Mouse (Mus musculus): Measurements from ENCODE around the gene Adgrg1. TPM values are rescaled to one million over a fixed set of nuclear protein-coding genes. Genes with fewer than 3 reads are reported as not detected.

Gene Adgrg1
- polyA plus RNA-seq, 1 experiment from 2014 or later = 42.7 TPM

GRCm38 (mm10) chr8:94954368-94954737, 20.2 kb upstream of the Adgrg1 start:
- Histone ChIP-seq H3K4me3 (replicated peaks) (no peak overlapping the region), H3K27ac (peak overlapping the region; percentile 83), H3K27me3 (replicated peaks) (no peaks in the 10 kb centered on the region), H3K4me2 (peak overlapping the region; percentile 35), H3K9me3 (no peaks in the 10 kb centered on the region), H3K4me1 (peaks cover 15% of the 10 kb centered on the region), H3K36me3 (no peaks in the 10 kb centered on the region), H3K9ac (no peak overlapping the region)
- 0 out of 2 replicates have a peak, but pooled peaks have one; percentile 19 for ATAC-seq (ENCODE audit: insufficient read depth, low FRiP score, low read depth)
- WGBS = 61% methylated on average over 7 of the region's 7 CpGs

- WGBS = 14% methylated on average over 9 of the region's 9 CpGs
Measured at GRCm38 (mm10) chr8:94954921-94955758, 19.4 kb upstream of the Adgrg1 start.

GRCm38 (mm10) chr8:94956078-94956574, 18.4 kb upstream of the Adgrg1 start:
- no peak overlapping the region for H3K9ac ChIP-seq
- whole genome bisulfite sequencing = 58% methylated on average over 1 of the region's 1 CpGs
- no peak overlapping the region for H3K4me2 ChIP-seq
- peak; percentile 59; the same call in 1 of the 2 replicates for ATAC-seq (ENCODE audit: insufficient read depth, low FRiP score, low read depth)
- H3K4me1 ChIP-seq = peaks cover 15% of the 10 kb centered on the region
- H3K27me3 ChIP-seq (replicated peaks) = no peaks in the 10 kb centered on the region
- peak overlapping the region; percentile 83; the same call in 1 of the 2 replicates for H3K27ac ChIP-seq
- H3K4me3 ChIP-seq (replicated peaks) = no peak overlapping the region
- H3K36me3 ChIP-seq = no peaks in the 10 kb centered on the region
- H3K9me3 ChIP-seq = no peaks in the 10 kb centered on the region

More at GRCm38 (mm10) chr8:94954921-94955758, 19.4 kb upstream of the Adgrg1 start:
- Histone ChIP-seq H3K9me3 (no peaks in the 10 kb centered on the region), H3K4me3 (replicated peaks) (no peak overlapping the region), H3K9ac (no peak overlapping the region), H3K4me2 (peak overlapping the region; percentile 35), H3K27me3 (replicated peaks) (no peaks in the 10 kb centered on the region), H3K27ac (peak overlapping the region; percentile 83), H3K4me1 (peaks cover 15% of the 10 kb centered on the region), H3K36me3 (no peaks in the 10 kb centered on the region)
- ATAC-seq (ENCODE audit: insufficient read depth, low FRiP score, low read depth) = peak; percentile 70

- WGBS = 61% methylated on average over 1 of the region's 1 CpGs
- H3K27ac ChIP-seq = no peak overlapping the region
- no peak overlapping the region for H3K9ac ChIP-seq
- H3K4me3 ChIP-seq (replicated peaks) = no peak overlapping the region
- peaks cover 6% of the 10 kb centered on the region; the same call in 1 of the 2 replicates for H3K4me1 ChIP-seq
- no peaks in the 10 kb centered on the region for H3K36me3 ChIP-seq
- H3K9me3 ChIP-seq = no peaks in the 10 kb centered on the region
- H3K27me3 ChIP-seq (replicated peaks) = no peaks in the 10 kb centered on the region
- no peak overlapping the region for H3K4me2 ChIP-seq
- 0 out of 2 replicates have a peak, but pooled peaks have one; percentile 37 for ATAC-seq (ENCODE audit: insufficient read depth, low FRiP score, low read depth)
Measured at GRCm38 (mm10) chr8:94962201-94962600, 12.3 kb upstream of the Adgrg1 start.

GRCm38 (mm10) chr8:94964828-94965227, 9.7 kb upstream of the Adgrg1 start:
- H3K27ac ChIP-seq = no peak overlapping the region; the same call in 1 of the 2 replicates
- peaks cover 6% of the 10 kb centered on the region; the same call in 1 of the 2 replicates for H3K4me1 ChIP-seq
- no peaks in the 10 kb centered on the region for H3K36me3 ChIP-seq
- ATAC-seq (ENCODE audit: insufficient read depth, low FRiP score, low read depth) = peak; percentile 87
- 26% methylated on average over 10 of the region's 10 CpGs for WGBS
- H3K27me3 ChIP-seq (replicated peaks) = no peaks in the 10 kb centered on the region
- no peak overlapping the region for H3K9ac ChIP-seq
- no peak overlapping the region for H3K4me3 ChIP-seq (replicated peaks)
- H3K9me3 ChIP-seq = no peaks in the 10 kb centered on the region
- H3K4me2 ChIP-seq = no peak overlapping the region

- Histone ChIP-seq H3K27ac (no peak overlapping the region), H3K4me3 (replicated peaks) (no peak overlapping the region), H3K4me2 (no peak overlapping the region), H3K9ac (no peak overlapping the region), H3K4me1 (peaks cover 6% of the 10 kb centered on the region; the same call in 1 of the 2 replicates), H3K36me3 (no peaks in the 10 kb centered on the region), H3K27me3 (replicated peaks) (no peaks in the 10 kb centered on the region), H3K9me3 (no peaks in the 10 kb centered on the region)
- WGBS = 21% methylated on average over 7 of the region's 7 CpGs
- no peak for ATAC-seq (ENCODE audit: insufficient read depth, low FRiP score, low read depth)
Measured at GRCm38 (mm10) chr8:94966578-94966977, 8.0 kb upstream of the Adgrg1 start.

- H3K9me3 ChIP-seq = no peaks in the 10 kb centered on the region
- peaks cover 3% of the 10 kb centered on the region; the same call in 1 of the 2 replicates for H3K4me1 ChIP-seq
- H3K36me3 ChIP-seq = no peaks in the 10 kb centered on the region
- 65% methylated on average over 4 of the region's 4 CpGs for WGBS
- no peaks in the 10 kb centered on the region for H3K27me3 ChIP-seq (replicated peaks)
- no peak overlapping the region for H3K4me2 ChIP-seq
- H3K4me3 ChIP-seq (replicated peaks) = no peak overlapping the region
- H3K9ac ChIP-seq = no peak overlapping the region
- no peak for ATAC-seq (ENCODE audit: insufficient read depth, low FRiP score, low read depth)
- H3K27ac ChIP-seq = no peak overlapping the region
Measured at GRCm38 (mm10) chr8:94967071-94967470, 7.5 kb upstream of the Adgrg1 start.

GRCm38 (mm10) chr8:94967554-94967953, 7.0 kb upstream of the Adgrg1 start:
- WGBS = 89% methylated on average over 3 of the region's 3 CpGs

GRCm38 (mm10) chr8:94973270-94973669, 1.3 kb upstream of the Adgrg1 start:
- ATAC-seq (ENCODE audit: insufficient read depth, low FRiP score, low read depth) = no peak
- Histone ChIP-seq H3K27ac (no peak overlapping the region), H3K27me3 (replicated peaks) (no peaks in the 10 kb centered on the region), H3K4me2 (no peak overlapping the region), H3K4me3 (replicated peaks) (no peak overlapping the region), H3K9me3 (no peaks in the 10 kb centered on the region), H3K36me3 (no peaks in the 10 kb centered on the region), H3K9ac (no peak overlapping the region), H3K4me1 (peaks cover 10% of the 10 kb centered on the region; the same call in 1 of the 2 replicates)
- WGBS = 83% methylated on average over 9 of the region's 9 CpGs

More at GRCm38 (mm10) chr8:94967554-94967953, 7.0 kb upstream of the Adgrg1 start:
- Histone ChIP-seq H3K27ac (no peak overlapping the region), H3K36me3 (no peaks in the 10 kb centered on the region), H3K9me3 (no peaks in the 10 kb centered on the region), H3K9ac (no peak overlapping the region), H3K27me3 (replicated peaks) (no peaks in the 10 kb centered on the region), H3K4me1 (no peaks in the 10 kb centered on the region), H3K4me3 (replicated peaks) (no peak overlapping the region), H3K4me2 (no peak overlapping the region)
- no peak for ATAC-seq (ENCODE audit: insufficient read depth, low FRiP score, low read depth)

- Histone ChIP-seq H3K4me2 (no peak overlapping the region), H3K9me3 (no peaks in the 10 kb centered on the region), H3K27me3 (replicated peaks) (no peaks in the 10 kb centered on the region), H3K4me1 (peaks cover 10% of the 10 kb centered on the region; the same call in 1 of the 2 replicates), H3K4me3 (replicated peaks) (no peak overlapping the region), H3K27ac (peak overlapping the region; percentile 87), H3K36me3 (no peaks in the 10 kb centered on the region), H3K9ac (no peak overlapping the region)
- WGBS = 74% methylated on average over 9 of the region's 9 CpGs
- ATAC-seq (ENCODE audit: insufficient read depth, low FRiP score, low read depth) = no peak
Measured at GRCm38 (mm10) chr8:94973786-94974185, 765 bp upstream of the Adgrg1 start.

- Histone ChIP-seq H3K36me3 (no peaks in the 10 kb centered on the region), H3K9ac (peak overlapping the region; percentile 35), H3K27me3 (replicated peaks) (no peaks in the 10 kb centered on the region), H3K4me1 (peaks cover 30% of the 10 kb centered on the region), H3K4me2 (peak overlapping the region; percentile 52), H3K27ac (peak overlapping the region; percentile 94), H3K9me3 (no peaks in the 10 kb centered on the region), H3K4me3 (replicated peaks) (peak overlapping the region; percentile 45)
- ATAC-seq (ENCODE audit: insufficient read depth, low FRiP score, low read depth) = peak; percentile 59
- WGBS = 13% methylated on average over 17 of the region's 17 CpGs
Measured at GRCm38 (mm10) chr8:94976651-94977417, 2.3 kb downstream of the Adgrg1 start.

Measured in stomach, embryonic 15.5 days (tissue).